Mouse (Mus musculus) G1E (cell line): ENCODE data around the gene Def6. TPM values are rescaled to one million over a fixed set of nuclear protein-coding genes. Genes with fewer than 3 reads are reported as not detected.

ENCODE experiments used
- ATAC-seq: 2 replicates; pipeline ENCODE4 v1.8.0; 2016; ENCODE audit warnings: mild to moderate bottlenecking; ENCODE audit not compliant: insufficient number of reproducible peaks, poor library complexity, low FRiP score, severe bottlenecking; ENCODE audit errors: extremely low read depth
- DNase-seq: peaks from one replicate; pipeline ENCODE4 v3.0.0; 2012; ENCODE audit warnings: low spot score
- H3K27me3 ChIP-seq: 2 replicates; pipeline ENCODE4 v1.6.1; 2012; ENCODE audit warnings: mild to moderate bottlenecking, low read length, inconsistent platforms; ENCODE audit not compliant: insufficient read depth
- H3K36me3 ChIP-seq: replicated peaks from 2 replicates; pipeline ENCODE3; 2012; ENCODE audit warnings: mild to moderate bottlenecking, inconsistent platforms
- H3K4me1 ChIP-seq: 2 replicates; pipeline ENCODE4 v1.6.1; 2012; ENCODE audit warnings: low read depth, low read length, inconsistent platforms, mixed read lengths; ENCODE audit not compliant: insufficient read depth
- H3K4me3 ChIP-seq: 2 replicates; pipeline ENCODE4 v1.5.1; 2012; ENCODE audit warnings: low read depth, mild to moderate bottlenecking, inconsistent platforms, low read length, moderate library complexity, mixed read lengths
- H3K9me3 ChIP-seq: replicated peaks from 2 replicates; pipeline ENCODE4 v1.6.1; 2012; ENCODE audit warnings: inconsistent platforms
- CTCF ChIP-seq: IDR thresholded peaks from 2 replicates; pipeline ENCODE4 v1.5.1; 2012; ENCODE audit warnings: low read depth, low read length, inconsistent platforms, mixed read lengths
- GATA1 ChIP-seq: IDR thresholded peaks from 2 replicates; pipeline ENCODE4 v1.6.1; 2012; ENCODE audit warnings: borderline replicate concordance, low read length, inconsistent platforms, mixed read lengths
- GATA2 ChIP-seq: IDR thresholded peaks from 2 replicates; pipeline ENCODE4 v1.6.1; 2012; ENCODE audit warnings: low read depth, low read length, inconsistent platforms, borderline replicate concordance
- POLR2AphosphoS5 ChIP-seq: IDR thresholded peaks from 2 replicates; pipeline ENCODE4 v1.6.1; 2012; ENCODE audit warnings: low read depth, low read length, inconsistent platforms; ENCODE audit not compliant: insufficient replicate concordance
- TAL1 ChIP-seq: conservative IDR thresholded peaks from 2 replicates; pipeline ENCODE4 v1.6.1; 2012; ENCODE audit warnings: low read depth, low read length, inconsistent platforms, mixed read lengths
- polyA plus RNA-seq: library from polyadenylated mRNA; stranded (reverse); fragments of >175 nt; gene quantifications from 2 replicates; pipeline ENCODE4 v1.2.3, GENCODE M21; 2012
- total RNA-seq, 2 experiments: library from RNA; stranded (forward) in 1 of 2; stranded (reverse) in 1 of 2; fragments of 200-1000 nt in 1 of 2; fragments of >200 nt in 1 of 2; fragmentation: Nextera tagmentation in 1 of 2; gene quantifications; 2 replicates each; pipeline ENCODE4 v1.2.3; 2014 to 2017

Def6 gene
- total and polyA plus RNA-seq, 3 experiments = 38.5 to 308 (median 113) TPM

- Histone ChIP-seq H3K36me3 (peaks cover 94% of the 10 kb centered on the region), H3K4me3 (no peak overlapping the region), H3K27me3 (no peaks in the 10 kb centered on the region; the same call in 1 of the 2 replicates), H3K9me3 (no peaks in the 10 kb centered on the region), H3K4me1 (peaks cover 21% of the 10 kb centered on the region)
- DNase-seq = peak; percentile 44
- no peak; the same call in 1 of the 2 replicates for ATAC-seq
- no peak for TF ChIP-seq TAL1
- no peak for TF ChIP-seq CTCF
- no peak for TF ChIP-seq POLR2AphosphoS5
These were observed 40.0 kb downstream of the Def6 start for GRCm38 (mm10) chr17:28247613-28248012.

- ATAC-seq (no peak), DNase-seq (no peak)
- H3K4me1 ChIP-seq = peaks cover 21% of the 10 kb centered on the region
- H3K4me3 ChIP-seq = no peak overlapping the region
- no peaks in the 10 kb centered on the region for H3K9me3 ChIP-seq
- TF ChIP-seq POLR2AphosphoS5 (no peak), GATA2 (no peak), TAL1 (no peak), CTCF (no peak)
- no peaks in the 10 kb centered on the region; the same call in 1 of the 2 replicates for H3K27me3 ChIP-seq
- peaks cover 83% of the 10 kb centered on the region for H3K36me3 ChIP-seq
These were observed 41.5 kb downstream of the Def6 start for GRCm38 (mm10) chr17:28249062-28249461.

- no peak for TF ChIP-seq GATA2
- TF ChIP-seq POLR2AphosphoS5 = no peak
- TF ChIP-seq TAL1 = no peak
- TF ChIP-seq CTCF = no peak
- no peak for TF ChIP-seq GATA1
- Histone ChIP-seq H3K4me1 (peaks cover 40% of the 10 kb centered on the region), H3K9me3 (no peaks in the 10 kb centered on the region), H3K36me3 (peaks cover 65% of the 10 kb centered on the region), H3K27me3 (no peaks in the 10 kb centered on the region), H3K4me3 (no peak overlapping the region)
- DNase-seq = no peak
- ATAC-seq = no peak
These were observed 44.2 kb downstream of the Def6 start for GRCm38 (mm10) chr17:28251579-28252280.

GRCm38 (mm10) chr17:28252281-28252648 is 44.7 kb downstream of the Def6 start:
- H3K4me3 ChIP-seq = no peak overlapping the region
- H3K36me3 ChIP-seq = peaks cover 60% of the 10 kb centered on the region
- H3K9me3 ChIP-seq = no peaks in the 10 kb centered on the region
- peaks cover 41% of the 10 kb centered on the region for H3K4me1 ChIP-seq
- TF ChIP-seq TAL1 (no peak), CTCF (no peak), POLR2AphosphoS5 (no peak), GATA2 (no peak), GATA1 (no peak)
- H3K27me3 ChIP-seq = no peaks in the 10 kb centered on the region
- DNase-seq (no peak), ATAC-seq (no peak)

- peaks cover 54% of the 10 kb centered on the region for H3K36me3 ChIP-seq
- ATAC-seq = no peak
- DNase-seq = no peak
These were observed 45.6 kb downstream of the Def6 start for GRCm38 (mm10) chr17:28253216-28253615.

GRCm38 (mm10) chr17:28254804-28255203 is 47.2 kb downstream of the Def6 start:
- Histone ChIP-seq H3K4me3 (no peak overlapping the region), H3K36me3 (peaks cover 53% of the 10 kb centered on the region), H3K4me1 (peaks cover 35% of the 10 kb centered on the region), H3K9me3 (0 out of 2 replicates have a peak, but pooled peaks cover 3% of the 10 kb centered on the region), H3K27me3 (no peaks in the 10 kb centered on the region; the same call in 1 of the 2 replicates)
- TF ChIP-seq CTCF = no peak
- no peak for TF ChIP-seq GATA1
- no peak for TF ChIP-seq GATA2
- TF ChIP-seq TAL1 = no peak
- no peak for TF ChIP-seq POLR2AphosphoS5
- DNase-seq = no peak
- ATAC-seq = no peak

More at GRCm38 (mm10) chr17:28253216-28253615, 45.6 kb downstream of the Def6 start:
- Histone ChIP-seq H3K4me3 (no peak overlapping the region), H3K27me3 (no peaks in the 10 kb centered on the region; the same call in 1 of the 2 replicates), H3K4me1 (peaks cover 35% of the 10 kb centered on the region), H3K9me3 (no peaks in the 10 kb centered on the region)
- TF ChIP-seq TAL1 = no peak
- TF ChIP-seq CTCF = no peak
- TF ChIP-seq GATA2 = no peak
- TF ChIP-seq POLR2AphosphoS5 = no peak
- no peak for TF ChIP-seq GATA1
